Mouse (Mus musculus) lung, embryonic 14.5 days (tissue): ENCODE measurements around the gene Rbm33. TPM values are rescaled to one million over a fixed set of nuclear protein-coding genes. Genes with fewer than 3 reads are reported as not detected.

Experiments used
- ATAC-seq: fragments of 200-750 bp; cut with Nextera tagmentation; 2 replicates; pipeline ENCODE4 v1.8.0; 2017; ENCODE audit warnings: mild to moderate bottlenecking, moderate TSS enrichment, moderate library complexity; ENCODE audit not compliant: insufficient read depth
- DNase-seq: peaks from one replicate; pipeline ENCODE4 v3.0.0-alpha.2; 2015
- H3K27ac ChIP-seq: fragments of 300-500 bp; sonication (generic); 2 replicates; pipeline ENCODE4 v1.5.1; 2014; ENCODE audit warnings: low read depth, mild to moderate bottlenecking, moderate library complexity
- H3K27me3 ChIP-seq: fragments of 300-500 bp; sonication (generic); 2 replicates; pipeline ENCODE4 v1.6.1; 2014; ENCODE audit warnings: low read length, control low read depth; ENCODE audit not compliant: insufficient read depth
- H3K36me3 ChIP-seq: fragments of 300-500 bp; sonication (generic); 2 replicates; pipeline ENCODE4 v1.6.1; 2014; ENCODE audit warnings: control low read depth; ENCODE audit not compliant: insufficient read depth
- H3K4me1 ChIP-seq: fragments of 300-500 bp; sonication (generic); 2 replicates; pipeline ENCODE4 v1.6.1; 2014; ENCODE audit warnings: antibody characterized with exemption, control low read depth; ENCODE audit not compliant: insufficient read depth
- H3K4me2 ChIP-seq: fragments of 300-500 bp; sonication (generic); 2 replicates; pipeline ENCODE4 v1.6.1; 2014; ENCODE audit warnings: mild to moderate bottlenecking
- H3K4me3 ChIP-seq: fragments of 300-500 bp; sonication (generic); 2 replicates; pipeline ENCODE4 v1.5.1; 2014; ENCODE audit warnings: low read depth, low read length
- H3K9ac ChIP-seq: fragments of 300-500 bp; sonication (generic); 2 replicates; pipeline ENCODE4 v1.6.1; 2014
- H3K9me3 ChIP-seq: fragments of 300-500 bp; sonication (generic); 2 replicates; pipeline ENCODE4 v1.6.1; 2016; ENCODE audit warnings: low read depth, low read length, control low read depth
- CTCF ChIP-seq: IDR thresholded peaks from 2 replicates; pipeline ENCODE4 v1.5.1; 2016; ENCODE audit warnings: antibody characterized with exemption, low read depth
- WGBS: fragments of 180-500 bp; shearing (Covaris S2); extraction: QIAGEN DNeasy Blood & Tissue Kit; methylation state at CpG from one replicate; pipeline ENCODE4 v1.1.7; 2014; 5-methylcytosine and 5-hydroxymethylcytosine counted together
- polyA plus RNA-seq: library from polyadenylated mRNA; unstranded; fragments of >200 nt; fragmentation: Nextera tagmentation; extraction: Ambion mirVana; gene quantifications from 2 replicates; pipeline ENCODE4 v1.2.1, GENCODE M21; 2014

Rbm33 gene
- polyA plus RNA-seq, 1 experiment from 2014 or later, result 17.9 TPM

DNA sequence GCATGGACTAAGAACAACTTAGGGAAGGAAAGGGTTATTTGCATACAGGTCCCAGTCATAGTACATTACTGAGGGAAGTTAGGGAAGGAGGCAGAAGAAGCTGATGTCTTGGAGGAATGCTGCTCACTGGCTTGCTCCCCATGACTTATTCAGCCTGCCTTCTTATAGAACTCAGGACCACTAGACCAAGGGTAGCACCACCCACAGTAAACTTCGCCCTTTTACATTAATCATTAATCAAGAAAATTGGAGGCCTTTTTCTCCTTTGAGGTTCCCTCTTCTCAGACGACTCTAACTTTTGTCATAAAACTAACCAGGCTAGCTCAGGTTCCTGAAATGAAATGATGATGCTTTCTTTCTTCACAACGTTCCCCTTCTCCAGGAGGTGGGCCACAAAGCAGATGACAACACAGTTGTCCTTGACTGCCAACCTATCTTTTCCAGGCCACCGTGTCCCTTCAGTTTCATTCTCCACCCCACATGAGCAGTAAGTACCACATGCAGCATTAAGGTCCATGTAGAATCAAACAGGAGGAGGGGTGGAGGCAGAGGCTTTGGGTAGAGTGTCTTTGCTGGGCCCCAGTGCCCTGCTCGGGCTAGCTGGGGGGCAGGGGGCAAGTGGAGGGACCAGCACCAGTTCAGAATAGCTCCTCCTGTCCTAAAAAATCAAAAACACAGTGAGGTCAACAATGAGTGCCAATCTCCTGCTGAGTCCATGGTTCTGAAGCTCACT, 25.6 kb upstream of the Rbm33 start:
- TF ChIP-seq CTCF, result no peak
- Histone ChIP-seq H3K27ac (no peak overlapping the region), H3K4me1 (no peaks in the 10 kb centered on the region), H3K4me3 (no peak overlapping the region), H3K27me3 (no peaks in the 10 kb centered on the region), H3K9ac (no peak overlapping the region), H3K9me3 (no peaks in the 10 kb centered on the region), H3K36me3 (no peaks in the 10 kb centered on the region), H3K4me2 (no peak overlapping the region)
- 72% methylated on average over 5 of the region's 5 CpGs for WGBS
- no peak for DNase-seq
- no peak for ATAC-seq

DNA sequence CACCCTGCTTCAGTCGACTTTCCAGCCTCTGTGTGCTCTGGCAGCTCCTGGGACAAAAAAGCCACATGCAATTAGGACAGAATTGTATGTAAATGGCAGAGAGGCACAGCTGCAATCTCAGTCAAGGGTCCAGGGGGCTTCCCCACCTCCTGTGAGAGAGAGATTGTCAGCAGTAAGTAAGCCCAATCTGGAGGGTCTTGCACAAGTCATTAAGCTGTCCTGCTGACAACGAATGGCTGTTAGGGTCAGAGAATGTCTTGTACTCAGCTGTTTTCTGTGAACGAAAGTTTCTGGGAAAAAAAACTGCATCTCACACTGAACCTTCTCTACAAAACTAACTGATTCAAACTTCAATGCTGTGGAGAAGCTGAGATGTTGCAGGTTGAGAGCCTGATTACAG, 24.6 kb upstream of the Rbm33 start:
- Histone ChIP-seq H3K36me3 (no peaks in the 10 kb centered on the region), H3K9ac (no peak overlapping the region), H3K9me3 (no peaks in the 10 kb centered on the region), H3K4me3 (no peak overlapping the region), H3K4me2 (no peak overlapping the region), H3K4me1 (no peaks in the 10 kb centered on the region), H3K27me3 (no peaks in the 10 kb centered on the region), H3K27ac (no peak overlapping the region)
- 36% methylated on average over 3 of the region's 3 CpGs for WGBS
- no peak for TF ChIP-seq CTCF
- ATAC-seq (no peak), DNase-seq (no peak)

DNA sequence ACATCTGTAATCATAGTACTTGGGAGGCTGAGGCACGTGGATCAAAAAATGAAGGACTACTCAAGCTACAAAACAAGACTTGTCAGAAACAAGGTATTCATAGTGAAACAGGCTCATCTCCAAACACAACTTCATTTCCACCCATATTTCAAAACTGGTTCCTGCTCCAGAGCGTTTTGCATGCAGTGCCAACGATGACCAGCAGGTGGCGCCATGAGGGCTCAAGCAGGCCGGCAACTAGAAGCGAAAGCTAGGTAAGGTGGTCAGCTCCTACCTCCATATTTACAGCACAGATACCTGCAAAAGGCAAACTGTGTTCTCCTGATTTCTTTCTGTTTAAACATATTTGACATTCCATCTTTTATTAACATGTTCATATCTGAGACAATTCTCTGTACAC, 22.9 kb upstream of the Rbm33 start:
- ATAC-seq, result peak; percentile 14; the same call in 1 of the 2 replicates
- WGBS, result 6% methylated on average over 6 of the region's 6 CpGs
- no peaks in the 10 kb centered on the region for H3K9me3 ChIP-seq

DNA sequence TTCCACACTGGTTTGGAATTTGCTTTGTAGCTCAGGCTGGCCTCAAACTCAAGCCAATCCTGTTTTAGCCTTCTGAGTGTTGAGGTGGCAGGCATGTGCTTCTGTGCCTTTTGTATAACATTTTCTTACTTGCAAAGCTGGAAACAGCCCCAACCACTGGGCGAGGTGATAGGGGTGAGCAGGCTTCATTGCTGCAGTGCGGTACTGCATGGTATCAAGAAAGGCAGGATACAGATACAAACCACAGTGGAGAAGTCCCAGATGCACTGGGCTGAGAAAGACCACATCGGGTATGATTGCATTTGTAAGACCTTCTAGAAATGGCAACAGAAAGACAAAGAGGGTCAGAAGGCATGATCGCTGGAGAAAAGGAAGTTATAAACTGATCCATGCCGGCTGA, 18.8 kb upstream of the Rbm33 start:
- TF ChIP-seq CTCF, result no peak
- ATAC-seq (no peak), DNase-seq (no peak)
- no peaks in the 10 kb centered on the region for H3K36me3 ChIP-seq
- H3K9me3 ChIP-seq, result no peaks in the 10 kb centered on the region
- WGBS, result 82% methylated on average over 5 of the region's 5 CpGs
- no peaks in the 10 kb centered on the region for H3K27me3 ChIP-seq
- H3K4me2 ChIP-seq, result no peak overlapping the region
- H3K27ac ChIP-seq, result no peak overlapping the region
- H3K9ac ChIP-seq, result no peak overlapping the region
- H3K4me1 ChIP-seq, result no peaks in the 10 kb centered on the region
- no peak overlapping the region for H3K4me3 ChIP-seq

More for the DNA sequence above, 22.9 kb upstream of the Rbm33 start:
- Histone ChIP-seq H3K9ac (no peak overlapping the region), H3K4me2 (no peak overlapping the region), H3K36me3 (no peaks in the 10 kb centered on the region), H3K27me3 (no peaks in the 10 kb centered on the region), H3K27ac (no peak overlapping the region), H3K4me1 (no peaks in the 10 kb centered on the region), H3K4me3 (no peak overlapping the region)
- DNase-seq, result peak; percentile 89
- peak; percentile 99 for TF ChIP-seq CTCF

GRCm38 (mm10) chr5:28298693-28299092, 18.2 kb upstream of the Rbm33 start:
- WGBS, result 50% methylated on average over 3 of the region's 3 CpGs

DNA sequence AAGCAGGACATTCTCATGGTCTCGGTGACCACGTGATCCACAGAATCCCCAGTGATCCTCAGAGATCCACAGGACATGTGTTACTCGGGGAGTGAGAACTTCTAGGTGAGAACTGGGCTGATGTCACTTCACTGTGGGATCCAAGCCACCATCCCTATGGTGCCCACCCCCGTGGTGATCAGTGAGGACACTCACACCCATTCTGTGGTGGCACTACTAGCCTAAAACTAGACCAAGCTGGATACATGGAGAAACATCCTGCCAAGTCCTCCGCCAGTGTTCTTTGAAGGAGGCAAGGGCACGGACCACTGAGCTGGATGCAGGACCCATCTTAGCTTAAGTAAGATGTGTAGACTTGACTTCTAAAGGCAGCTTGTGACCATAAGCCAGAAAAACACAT, 17.6 kb upstream of the Rbm33 start:
- Histone ChIP-seq H3K27me3 (no peaks in the 10 kb centered on the region), H3K4me1 (no peaks in the 10 kb centered on the region), H3K9me3 (no peaks in the 10 kb centered on the region), H3K27ac (no peak overlapping the region), H3K36me3 (no peaks in the 10 kb centered on the region), H3K9ac (no peak overlapping the region), H3K4me2 (no peak overlapping the region), H3K4me3 (no peak overlapping the region)
- no peak for TF ChIP-seq CTCF
- ATAC-seq (no peak), DNase-seq (no peak)
- WGBS, result 75% methylated on average over 6 of the region's 6 CpGs

More at GRCm38 (mm10) chr5:28298693-28299092, 18.2 kb upstream of the Rbm33 start:
- no peak for TF ChIP-seq CTCF
- Histone ChIP-seq H3K27me3 (no peaks in the 10 kb centered on the region), H3K9me3 (no peaks in the 10 kb centered on the region), H3K4me1 (no peaks in the 10 kb centered on the region), H3K9ac (no peak overlapping the region), H3K4me2 (no peak overlapping the region), H3K27ac (no peak overlapping the region), H3K36me3 (no peaks in the 10 kb centered on the region), H3K4me3 (no peak overlapping the region)
- DNase-seq (no peak), ATAC-seq (no peak)

DNA sequence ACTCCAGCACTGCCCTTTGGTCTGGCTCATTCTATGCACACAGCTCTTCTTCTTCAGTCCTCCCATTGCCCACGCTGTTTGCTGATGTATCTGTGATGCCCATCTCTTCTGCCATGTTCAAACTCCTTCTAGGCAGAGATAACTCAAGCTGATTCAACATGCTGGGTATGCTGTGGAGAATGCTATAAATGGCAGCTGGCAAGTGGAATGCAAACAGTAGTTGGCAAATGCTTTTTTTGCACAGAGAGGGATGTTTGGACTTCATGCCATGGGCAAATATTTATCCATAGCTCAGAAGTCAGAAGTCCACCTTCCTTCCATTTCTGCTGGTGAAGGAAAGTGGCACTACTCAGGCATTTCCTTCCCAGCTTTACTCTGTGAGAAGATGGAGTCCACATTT, 14.2 kb upstream of the Rbm33 start:
- TF ChIP-seq CTCF, result no peak
- Histone ChIP-seq H3K4me3 (no peak overlapping the region), H3K27ac (no peak overlapping the region), H3K9me3 (no peaks in the 10 kb centered on the region), H3K27me3 (no peaks in the 10 kb centered on the region), H3K36me3 (no peaks in the 10 kb centered on the region), H3K9ac (no peak overlapping the region), H3K4me2 (no peak overlapping the region), H3K4me1 (no peaks in the 10 kb centered on the region)
- ATAC-seq (no peak), DNase-seq (no peak)
- 60% methylated on average over 1 of the region's 1 CpGs for WGBS
